Mouse (Mus musculus): ENCODE measurements around the gene Psma5. TPM values are rescaled to one million over a fixed set of nuclear protein-coding genes. Genes with fewer than 3 reads are reported as not detected.

Gene Psma5
- polyA plus RNA-seq, 1 experiment from 2014 or later = 251 TPM

- Histone ChIP-seq H3K36me3 (replicated peaks; ENCODE audit: control insufficient read depth, insufficient read depth) (0 out of 2 replicates have a peak, but pooled peaks cover 3% of the 10 kb centered on the region), H3K27me3 (ENCODE audit: control insufficient read depth, insufficient read depth, low read length) (no peaks in the 10 kb centered on the region), H3K27ac (no peak overlapping the region), H3K9ac (no peak overlapping the region), H3K4me2 (replicated peaks) (no peak overlapping the region), H3K4me3 (replicated peaks; ENCODE audit: low read length) (no peak overlapping the region), H3K9me3 (ENCODE audit: control insufficient read depth, low read length) (no peaks in the 10 kb centered on the region), H3K4me1 (replicated peaks; ENCODE audit: control insufficient read depth, insufficient read depth, low read length) (peaks cover 62% of the 10 kb centered on the region)
- ATAC-seq (ENCODE audit: low FRiP score) = no peak
- WGBS = 81% methylated on average over 13 of the region's 13 CpGs
- no peak for DNase-seq (ENCODE audit: low spot score)
Observed at GRCm38 (mm10) chr3:108289311-108290130, 32.8 kb downstream of the Psma5 start.

- Histone ChIP-seq H3K4me1 (replicated peaks; ENCODE audit: control insufficient read depth, insufficient read depth, low read length) (peaks cover 63% of the 10 kb centered on the region), H3K27ac (no peak overlapping the region), H3K36me3 (replicated peaks; ENCODE audit: control insufficient read depth, insufficient read depth) (0 out of 2 replicates have a peak, but pooled peaks cover 3% of the 10 kb centered on the region), H3K27me3 (ENCODE audit: control insufficient read depth, insufficient read depth, low read length) (no peaks in the 10 kb centered on the region), H3K9me3 (ENCODE audit: control insufficient read depth, low read length) (no peaks in the 10 kb centered on the region), H3K9ac (no peak overlapping the region), H3K4me3 (replicated peaks; ENCODE audit: low read length) (no peak overlapping the region), H3K4me2 (replicated peaks) (no peak overlapping the region)
- WGBS = 67% methylated on average over 17 of the region's 17 CpGs
- ATAC-seq (ENCODE audit: low FRiP score) (no peak), DNase-seq (ENCODE audit: low spot score) (no peak)
Observed at GRCm38 (mm10) chr3:108291036-108291799, 34.5 kb downstream of the Psma5 start.

- Histone ChIP-seq H3K9ac (no peak overlapping the region), H3K4me3 (replicated peaks; ENCODE audit: low read length) (no peak overlapping the region), H3K9me3 (ENCODE audit: control insufficient read depth, low read length) (no peaks in the 10 kb centered on the region), H3K4me2 (replicated peaks) (no peak overlapping the region), H3K36me3 (replicated peaks; ENCODE audit: control insufficient read depth, insufficient read depth) (0 out of 2 replicates have a peak, but pooled peaks cover 3% of the 10 kb centered on the region), H3K4me1 (replicated peaks; ENCODE audit: control insufficient read depth, insufficient read depth, low read length) (peaks cover 51% of the 10 kb centered on the region), H3K27ac (no peak overlapping the region), H3K27me3 (ENCODE audit: control insufficient read depth, insufficient read depth, low read length) (no peaks in the 10 kb centered on the region)
- DNase-seq (ENCODE audit: low spot score) (no peak), ATAC-seq (ENCODE audit: low FRiP score) (no peak)
- WGBS = 49% methylated on average over 2 of the region's 2 CpGs
Observed at GRCm38 (mm10) chr3:108294398-108294797, 37.7 kb downstream of the Psma5 start.

- no peaks in the 10 kb centered on the region for H3K9me3 ChIP-seq (ENCODE audit: control insufficient read depth, low read length)
- ATAC-seq (ENCODE audit: low FRiP score) (0 out of 2 replicates have a peak, but pooled peaks have one; percentile 22), DNase-seq (ENCODE audit: low spot score) (no peak)
- 27% methylated on average over 14 of the region's 14 CpGs for WGBS
- peaks cover 51% of the 10 kb centered on the region for H3K4me1 ChIP-seq (replicated peaks; ENCODE audit: control insufficient read depth, insufficient read depth, low read length)
- no peaks in the 10 kb centered on the region for H3K27me3 ChIP-seq (ENCODE audit: control insufficient read depth, insufficient read depth, low read length)
- peak overlapping the region; percentile 79 for H3K27ac ChIP-seq
- H3K36me3 ChIP-seq (replicated peaks; ENCODE audit: control insufficient read depth, insufficient read depth) = 0 out of 2 replicates have a peak, but pooled peaks cover 3% of the 10 kb centered on the region
- H3K9ac ChIP-seq = peak overlapping the region; percentile 34
- no peak overlapping the region for H3K4me3 ChIP-seq (replicated peaks; ENCODE audit: low read length)
- peak overlapping the region; percentile 39 for H3K4me2 ChIP-seq (replicated peaks)
Observed at GRCm38 (mm10) chr3:108295379-108296219, 38.9 kb downstream of the Psma5 start.

- DNase-seq (ENCODE audit: low spot score) (no peak), ATAC-seq (ENCODE audit: low FRiP score) (peak; percentile 72)
- Histone ChIP-seq H3K27ac (peak overlapping the region; percentile 79), H3K27me3 (ENCODE audit: control insufficient read depth, insufficient read depth, low read length) (no peaks in the 10 kb centered on the region), H3K4me1 (replicated peaks; ENCODE audit: control insufficient read depth, insufficient read depth, low read length) (peaks cover 46% of the 10 kb centered on the region), H3K36me3 (replicated peaks; ENCODE audit: control insufficient read depth, insufficient read depth) (no peaks in the 10 kb centered on the region), H3K9me3 (ENCODE audit: control insufficient read depth, low read length) (no peaks in the 10 kb centered on the region), H3K9ac (peak overlapping the region; percentile 34), H3K4me3 (replicated peaks; ENCODE audit: low read length) (no peak overlapping the region), H3K4me2 (replicated peaks) (peak overlapping the region; percentile 39)
- 13% methylated on average over 14 of the region's 14 CpGs for WGBS
Observed at GRCm38 (mm10) chr3:108296220-108297049, 39.7 kb downstream of the Psma5 start.

GRCm38 (mm10) chr3:108297050-108297419 is 40.3 kb downstream of the Psma5 start:
- Histone ChIP-seq H3K27me3 (ENCODE audit: control insufficient read depth, insufficient read depth, low read length) (no peaks in the 10 kb centered on the region), H3K36me3 (replicated peaks; ENCODE audit: control insufficient read depth, insufficient read depth) (no peaks in the 10 kb centered on the region), H3K4me3 (replicated peaks; ENCODE audit: low read length) (no peak overlapping the region), H3K9ac (0 out of 2 replicates have a peak overlapping the region, but pooled peaks have one; percentile 7), H3K27ac (peak overlapping the region; percentile 79; the same call in 1 of the 2 replicates), H3K4me1 (replicated peaks; ENCODE audit: control insufficient read depth, insufficient read depth, low read length) (peaks cover 40% of the 10 kb centered on the region), H3K9me3 (ENCODE audit: control insufficient read depth, low read length) (no peaks in the 10 kb centered on the region), H3K4me2 (replicated peaks) (no peak overlapping the region)
- DNase-seq (ENCODE audit: low spot score) = no peak
- ATAC-seq (ENCODE audit: low FRiP score) = no peak
- 72% methylated on average over 7 of the region's 7 CpGs for WGBS

- Histone ChIP-seq H3K4me3 (replicated peaks; ENCODE audit: low read length) (no peak overlapping the region), H3K27me3 (ENCODE audit: control insufficient read depth, insufficient read depth, low read length) (no peaks in the 10 kb centered on the region), H3K4me2 (replicated peaks) (no peak overlapping the region), H3K9me3 (ENCODE audit: control insufficient read depth, low read length) (no peaks in the 10 kb centered on the region), H3K36me3 (replicated peaks; ENCODE audit: control insufficient read depth, insufficient read depth) (no peaks in the 10 kb centered on the region), H3K9ac (no peak overlapping the region), H3K27ac (no peak overlapping the region), H3K4me1 (replicated peaks; ENCODE audit: control insufficient read depth, insufficient read depth, low read length) (peaks cover 40% of the 10 kb centered on the region)
- DNase-seq (ENCODE audit: low spot score) (no peak), ATAC-seq (ENCODE audit: low FRiP score) (no peak)
- 61% methylated on average over 7 of the region's 7 CpGs for WGBS
Observed at GRCm38 (mm10) chr3:108297603-108298553, 41.2 kb downstream of the Psma5 start.
